Mouse (Mus musculus): ENCODE results near the gene Mark3.
"Not testable (repeated sequence)": the region's sequence is repeated elsewhere in the genome, so short reads cannot be mapped to it uniquely, and the experiment has no call there.

The Mark3 gene

DNA sequence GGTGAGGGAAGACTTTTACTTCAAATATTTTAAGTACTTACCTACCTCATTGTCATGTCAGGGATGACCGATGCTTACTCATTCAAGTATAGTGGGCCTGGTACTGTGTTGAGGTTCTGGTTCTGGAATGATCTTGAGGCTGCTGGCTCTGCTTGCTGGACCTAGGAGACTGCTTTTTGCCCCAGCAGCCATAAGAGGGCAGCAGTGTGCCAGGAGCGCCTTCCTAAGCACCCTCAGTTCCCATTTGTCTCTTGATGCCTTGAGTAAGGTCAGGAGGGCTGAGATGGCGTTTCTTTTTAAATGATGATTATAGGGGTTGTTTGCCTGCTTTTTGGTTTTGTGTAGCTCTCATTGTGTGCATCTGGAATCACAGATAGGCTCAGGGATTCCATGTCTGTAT is 79.1 kb downstream of the Mark3 start:
- DNase-seq = peak; percentile 72

DNA sequence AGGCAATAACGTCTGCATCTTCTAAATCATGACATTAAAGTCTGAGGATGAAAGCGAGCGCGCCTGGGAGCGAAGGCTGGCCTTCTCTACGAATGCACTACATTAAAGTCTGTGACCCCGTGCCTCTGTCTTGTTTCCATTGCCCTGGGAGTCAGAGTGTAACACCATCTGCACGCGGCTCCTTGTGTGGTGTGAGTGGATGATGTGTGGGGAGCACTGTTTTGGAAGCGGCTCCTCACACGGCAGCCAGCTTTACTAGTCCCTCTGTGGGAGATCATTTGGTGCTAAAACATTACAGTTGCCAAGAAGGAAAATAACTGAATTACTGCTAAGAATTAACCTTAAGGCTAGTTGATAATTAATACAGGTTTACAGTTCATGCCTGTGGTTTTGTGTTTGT is 81.4 kb downstream of the Mark3 start:
- DNase-seq = no peak

DNA sequence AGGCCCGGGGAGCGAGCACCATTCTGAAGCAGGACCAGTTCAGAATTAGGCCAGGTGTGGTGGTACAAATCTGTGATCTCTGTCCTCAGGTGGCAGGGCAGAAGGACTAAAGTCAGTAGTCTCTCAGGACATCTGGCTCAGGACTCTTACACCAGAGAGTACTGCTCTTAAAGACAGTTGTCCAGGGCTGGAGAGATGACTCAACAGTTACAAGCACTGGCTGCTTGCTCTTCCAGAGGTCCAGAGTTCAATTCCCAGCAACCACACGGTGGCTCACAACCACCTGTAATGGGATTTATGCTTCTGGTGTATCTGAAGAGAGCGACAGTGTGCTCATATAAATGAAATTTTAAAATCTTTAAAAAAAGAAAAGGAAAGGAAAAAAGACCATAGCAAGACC is 85.0 kb downstream of the Mark3 start:
- no peak for DNase-seq

DNA sequence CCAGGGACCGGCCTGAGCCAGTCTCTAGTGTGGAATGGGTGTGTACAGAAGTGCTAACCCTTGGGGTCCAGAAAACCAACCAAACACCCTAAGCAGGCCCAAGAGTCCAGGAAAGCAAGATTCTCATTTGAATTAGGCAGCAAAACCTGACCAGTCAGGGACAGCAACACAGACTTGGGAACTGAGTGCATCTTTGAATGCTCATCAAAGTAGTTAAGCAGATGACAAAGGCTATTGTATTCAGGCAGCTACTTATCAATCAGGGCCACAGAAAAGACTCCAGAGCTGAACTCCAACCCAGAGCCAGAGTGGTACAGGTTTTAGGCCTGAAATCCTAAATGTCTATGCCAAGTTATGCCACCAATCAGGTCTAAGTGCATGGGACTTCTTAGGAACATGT is 86.3 kb downstream of the Mark3 start:
- no peak for DNase-seq

DNA sequence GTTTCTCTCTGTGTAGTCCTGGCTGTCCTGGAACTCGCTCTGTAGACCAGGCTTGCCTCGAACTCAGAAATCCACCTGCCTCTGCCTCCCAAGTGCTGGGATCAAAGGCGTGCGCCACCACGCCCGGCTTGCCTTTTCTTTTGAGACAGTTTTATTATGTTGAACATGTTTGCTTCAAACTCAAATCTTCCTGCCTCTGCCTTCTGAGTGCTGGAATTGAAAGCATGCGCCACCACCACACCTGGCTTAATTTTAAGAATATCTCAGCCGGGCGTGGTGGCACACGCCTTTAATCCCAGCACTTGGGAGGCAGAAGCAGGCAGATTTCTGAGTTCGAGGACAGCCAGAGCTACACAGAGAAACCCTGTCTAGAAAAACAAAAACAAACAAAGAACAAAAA is 87.2 kb downstream of the Mark3 start:
- not testable (repeated sequence) for DNase-seq

DNA sequence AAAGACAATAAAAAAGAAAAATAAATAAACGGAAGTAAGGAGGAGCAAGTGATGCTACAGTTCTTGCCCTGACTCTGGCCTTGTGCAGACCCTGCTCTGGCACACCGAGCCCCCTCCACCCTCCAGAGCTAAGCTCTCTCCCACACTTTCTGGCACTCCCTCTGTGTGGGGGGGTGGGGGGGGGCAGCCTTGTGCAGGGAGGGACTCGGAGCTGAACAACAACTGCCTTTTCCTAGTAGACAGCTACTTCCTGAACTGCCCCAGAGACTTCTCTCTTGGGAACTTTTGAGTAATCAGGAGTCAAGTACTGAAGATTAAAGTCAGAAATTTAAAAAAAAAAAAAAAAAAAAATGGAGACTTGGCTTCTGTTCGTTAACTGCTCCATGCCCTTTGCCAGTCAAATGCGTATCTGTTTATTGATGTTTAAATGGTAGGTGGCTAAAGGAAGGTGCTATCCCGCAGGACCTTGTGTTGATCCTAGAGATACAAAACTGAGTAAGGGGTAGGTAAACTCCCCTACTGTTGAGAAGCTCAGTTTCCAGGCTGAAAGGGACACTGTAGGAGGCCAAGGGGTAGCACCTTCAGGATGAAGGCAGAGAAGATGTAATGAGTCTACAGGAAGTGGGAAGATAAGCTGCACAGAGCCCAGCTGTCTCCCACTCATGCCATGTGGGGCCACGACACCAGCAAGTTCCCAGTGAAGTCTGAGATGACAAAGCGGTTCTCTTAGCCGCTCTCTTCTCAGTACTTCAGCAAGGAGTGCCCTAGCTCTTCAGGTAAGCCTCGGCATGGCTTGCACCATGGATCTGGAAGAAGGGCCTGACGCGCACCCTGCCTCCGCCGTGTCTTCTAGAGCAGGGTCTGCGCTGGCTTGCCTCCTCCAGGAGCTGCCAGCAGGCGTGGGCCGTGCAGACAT is 89.2 kb downstream of the Mark3 start:
- DNase-seq = no peak

DNA sequence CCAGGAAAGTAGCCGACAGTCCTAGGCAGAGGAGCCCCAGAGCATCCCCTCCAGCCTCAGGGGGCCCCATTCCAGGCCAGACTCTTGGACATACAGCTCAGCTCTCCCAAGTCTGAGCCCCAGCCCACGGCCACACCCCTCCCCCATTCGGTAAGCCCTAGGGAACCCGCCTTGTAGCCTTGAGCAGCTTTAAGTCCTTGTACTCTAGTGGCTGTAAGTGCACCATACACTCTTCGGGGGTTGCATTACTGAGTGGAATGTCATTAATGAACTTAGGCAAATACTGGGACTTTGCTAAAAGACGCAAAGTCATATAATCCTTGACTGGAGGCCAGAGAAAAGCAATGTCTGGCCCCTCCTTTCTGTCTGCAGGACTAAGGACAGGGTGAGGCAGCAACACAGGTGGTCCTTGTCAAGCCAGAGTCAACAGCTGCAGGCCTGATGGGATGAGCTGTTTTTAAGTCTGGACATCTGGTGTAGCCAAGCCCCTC is 89.9 kb downstream of the Mark3 start:
- no peak for DNase-seq

DNA sequence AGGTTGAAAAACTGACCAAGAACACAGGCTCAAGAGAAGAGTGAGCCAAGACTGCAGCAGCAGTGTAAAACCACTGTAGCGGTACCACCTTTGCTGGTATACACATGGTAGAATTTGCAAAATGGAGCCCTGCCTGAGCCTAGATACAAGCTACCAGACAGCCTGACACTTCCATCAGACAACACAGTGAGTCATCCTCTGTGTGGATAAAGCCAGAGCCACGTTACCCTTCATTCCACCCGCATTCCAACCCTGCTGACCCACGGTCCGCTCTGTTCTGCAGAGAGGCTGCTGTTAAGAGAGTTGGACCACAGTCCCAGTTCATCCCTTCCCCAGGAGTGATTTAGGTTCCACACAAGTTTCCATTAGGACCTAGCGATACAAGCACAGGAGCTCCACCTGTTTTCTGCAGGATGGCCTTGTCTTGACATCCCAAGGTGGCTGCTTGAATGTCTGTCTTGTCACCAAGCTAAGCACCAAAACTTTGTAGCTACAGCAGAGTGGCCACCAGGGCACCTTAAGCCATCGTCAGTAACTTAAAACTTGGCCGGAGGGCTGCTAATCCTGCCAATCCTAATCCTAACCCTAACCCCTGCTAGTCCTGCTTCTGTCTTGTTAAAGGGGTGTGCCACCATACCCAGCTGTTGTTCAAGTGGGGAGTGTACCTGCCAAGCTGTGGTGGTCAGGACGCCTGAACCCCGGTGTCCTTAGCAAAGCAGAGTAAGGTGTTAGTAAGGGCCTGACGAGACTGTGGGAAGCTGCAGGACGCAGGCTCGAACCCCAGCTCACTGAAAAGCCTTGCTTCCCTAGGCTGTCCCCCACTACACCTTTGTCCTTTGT is 90.9 kb downstream of the Mark3 start:
- no peak for DNase-seq

DNA sequence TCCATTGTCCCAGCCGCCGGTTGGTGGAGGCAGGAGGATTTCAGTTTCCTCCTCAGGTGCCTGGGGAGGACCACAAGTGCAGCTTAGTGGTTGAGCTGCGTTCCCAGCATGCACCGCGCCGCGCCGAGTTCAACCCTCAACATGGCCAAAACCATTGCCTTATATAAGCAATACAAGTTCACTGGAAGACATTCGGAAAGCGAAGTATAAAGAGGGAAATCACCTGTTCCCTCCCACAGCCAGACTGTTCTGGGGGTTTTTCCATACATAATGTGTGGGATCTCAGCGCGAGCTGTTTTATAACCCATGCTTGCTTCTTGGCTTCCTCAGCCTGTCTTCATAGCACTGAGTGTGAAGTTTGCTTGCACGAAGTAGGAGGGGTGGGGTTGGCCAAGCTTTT is 92.1 kb downstream of the Mark3 start:
- no peak for DNase-seq

DNA sequence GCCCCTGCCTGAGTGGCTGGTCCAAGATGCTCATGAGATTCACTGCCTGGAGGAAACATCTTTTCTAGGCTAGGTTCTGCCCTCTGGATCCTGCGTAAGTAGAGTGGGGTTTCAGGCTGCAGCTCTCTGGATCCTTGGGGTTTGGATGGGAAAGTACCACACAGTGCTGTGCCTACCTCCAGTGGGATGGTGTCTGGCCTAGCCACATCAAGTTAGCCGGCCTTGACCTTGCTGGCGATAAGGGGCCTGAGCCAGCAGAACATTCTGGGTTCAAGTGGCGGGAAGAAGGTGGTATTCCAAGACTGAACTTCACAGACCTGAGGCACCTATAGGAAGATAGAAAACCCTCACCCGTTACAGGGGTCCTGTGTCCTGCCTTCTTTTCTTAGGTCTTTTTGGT is 93.1 kb downstream of the Mark3 start:
- no peak for DNase-seq

DNA sequence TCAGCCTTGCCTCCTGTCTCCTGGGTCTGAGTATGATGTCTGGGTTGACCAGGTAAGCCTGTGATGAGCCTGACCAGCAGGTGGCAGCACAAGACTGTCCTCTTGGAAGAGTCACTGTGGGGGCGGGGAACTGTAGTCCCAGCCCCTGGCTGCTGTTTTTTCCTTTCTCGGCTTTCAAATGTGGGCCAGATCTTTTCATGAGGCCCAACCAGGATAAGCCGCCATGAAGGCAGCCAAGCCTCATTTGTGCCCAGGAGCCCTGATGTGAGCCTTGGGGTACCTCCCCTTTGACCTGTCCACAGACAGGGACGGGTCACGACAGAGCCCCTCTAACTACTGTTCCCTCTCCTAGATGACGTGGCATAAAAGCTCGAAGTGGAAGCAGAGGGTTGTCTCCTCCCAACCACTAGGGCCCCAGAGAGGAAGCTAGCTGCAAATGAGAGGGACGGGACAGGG is 94.2 kb downstream of the Mark3 start:
- peak; percentile 100 for DNase-seq

DNA sequence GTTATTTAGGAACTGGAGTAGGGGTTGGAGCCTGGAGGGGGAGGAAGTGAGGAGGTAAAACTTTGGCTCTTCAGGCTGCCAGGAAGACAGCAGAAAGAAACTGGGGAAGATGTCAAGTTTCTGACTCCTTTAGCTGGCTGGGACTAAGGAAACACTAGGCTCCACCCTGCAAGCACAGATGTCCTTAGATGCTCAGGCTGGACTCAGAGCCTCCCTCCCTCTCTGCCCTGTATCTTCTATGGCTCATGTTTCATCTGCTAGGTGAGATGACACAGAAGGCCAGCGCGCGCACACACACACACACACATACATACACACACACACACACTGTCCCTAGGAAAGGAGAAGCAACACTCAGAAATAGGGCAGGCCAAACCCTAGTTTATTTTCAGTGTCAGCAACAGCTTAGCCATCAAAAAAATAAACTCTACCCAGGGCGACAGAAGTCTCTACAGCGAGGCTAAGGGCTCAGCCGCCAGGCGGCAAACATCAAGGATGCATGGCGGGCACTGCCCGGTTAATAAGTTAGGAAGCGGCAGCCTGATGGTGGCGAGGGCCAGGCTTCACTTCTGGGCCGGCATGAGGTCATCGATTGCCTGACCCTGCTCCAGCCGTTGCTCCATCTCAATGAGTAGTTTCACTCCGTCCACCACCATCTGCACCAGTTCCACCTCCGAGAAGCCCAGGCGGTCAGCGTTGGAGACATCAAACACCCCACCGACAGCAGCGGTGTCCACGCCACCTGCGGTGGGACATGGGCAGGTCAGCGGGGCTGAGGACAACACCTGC is 94.9 kb downstream of the Mark3 start:
- DNase-seq = no peak

DNA sequence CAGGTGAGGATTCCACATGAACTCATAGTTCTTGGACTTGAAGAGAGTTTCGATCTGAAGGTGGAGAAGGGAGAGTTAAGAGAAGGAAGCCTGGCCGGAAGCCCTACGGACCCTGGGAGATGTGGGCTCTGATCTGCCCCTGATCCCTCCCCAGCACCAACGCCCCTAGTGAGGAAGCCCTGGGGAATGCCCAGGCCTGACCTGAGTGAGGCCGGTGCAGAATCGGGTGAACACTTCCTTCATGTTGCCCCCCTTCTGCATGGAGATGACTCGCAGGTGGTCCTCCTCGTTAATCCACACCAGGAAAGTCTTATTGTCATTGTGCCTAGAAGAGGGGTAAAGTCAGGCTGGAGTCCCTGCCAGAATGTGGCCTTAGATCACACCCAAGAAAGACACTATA is 95.6 kb downstream of the Mark3 start:
- no peak for DNase-seq

DNA sequence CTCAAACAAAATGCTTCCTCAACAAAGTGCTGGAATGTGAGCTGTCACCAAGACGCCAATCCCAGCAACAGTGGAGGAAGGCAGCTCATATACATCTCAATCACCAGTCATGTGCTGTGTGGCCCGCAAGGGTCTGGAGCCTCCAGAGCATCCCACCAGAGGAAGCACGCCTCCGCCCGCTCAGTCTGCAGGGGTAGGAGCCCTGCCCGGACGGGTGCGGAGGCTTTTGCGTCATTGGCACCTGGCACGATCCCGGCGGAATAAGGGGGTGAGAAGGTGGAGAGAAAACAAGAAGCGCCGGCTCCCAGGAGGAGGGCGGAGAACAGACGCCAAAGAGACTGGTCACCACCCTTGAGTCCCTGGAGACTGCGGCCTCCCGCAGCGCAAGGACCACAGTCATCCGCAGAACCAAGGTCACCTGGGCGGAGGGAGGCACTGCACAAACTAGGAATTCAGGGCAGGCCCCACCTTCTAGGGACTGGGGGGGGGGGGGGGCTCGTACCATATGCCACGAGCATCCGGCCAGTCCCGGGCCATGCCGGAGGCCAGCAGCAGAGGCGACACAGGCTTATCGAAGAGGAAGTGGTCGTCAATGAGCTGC is 96.1 kb downstream of the Mark3 start:
- DNase-seq = peak; percentile 38

DNA sequence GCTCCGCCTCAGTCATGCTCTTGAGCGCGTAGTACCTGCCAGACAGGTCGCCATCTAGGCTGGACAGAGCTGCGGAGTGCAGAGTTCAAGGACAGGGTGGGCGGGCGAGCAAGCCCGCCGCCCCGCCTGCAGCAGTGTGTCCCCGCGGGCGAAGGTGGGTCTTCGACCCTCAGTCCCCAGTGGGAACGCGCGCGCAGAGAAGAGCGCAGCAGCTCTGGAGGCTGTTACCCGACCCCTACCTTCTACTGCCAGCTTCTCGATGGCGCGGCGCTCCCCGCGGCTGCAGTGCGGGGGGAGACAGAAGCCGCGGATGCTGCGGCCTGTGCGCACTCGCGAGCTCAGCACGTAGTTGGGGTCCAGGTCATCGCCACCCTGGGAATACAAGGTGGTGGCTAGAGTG is 96.7 kb downstream of the Mark3 start:
- peak; percentile 43 for DNase-seq

DNA sequence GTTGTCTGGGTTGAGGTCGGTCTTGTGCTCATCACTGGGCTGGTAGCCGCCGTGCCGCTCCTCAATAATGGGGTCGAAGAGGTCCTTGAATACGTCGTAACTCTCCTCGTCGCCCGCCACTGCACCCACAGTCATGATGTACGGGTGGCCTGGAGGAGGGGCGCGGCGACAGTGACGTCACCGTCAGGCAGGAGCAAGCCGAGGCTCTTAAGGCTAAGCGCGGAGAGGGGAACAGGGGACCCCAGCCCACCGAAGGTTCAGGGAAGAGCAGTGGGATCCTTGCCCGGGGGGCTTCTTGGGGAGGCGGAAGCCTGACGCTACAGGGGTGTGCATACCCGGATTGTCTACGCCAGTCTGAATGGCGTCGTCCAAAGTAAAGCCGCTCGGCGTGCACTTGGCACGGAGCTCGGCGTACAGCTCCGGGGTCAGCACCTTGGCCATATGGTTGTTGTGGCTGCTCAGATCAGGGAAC is 97.1 kb downstream of the Mark3 start:
- peak; percentile 82 for DNase-seq

DNA sequence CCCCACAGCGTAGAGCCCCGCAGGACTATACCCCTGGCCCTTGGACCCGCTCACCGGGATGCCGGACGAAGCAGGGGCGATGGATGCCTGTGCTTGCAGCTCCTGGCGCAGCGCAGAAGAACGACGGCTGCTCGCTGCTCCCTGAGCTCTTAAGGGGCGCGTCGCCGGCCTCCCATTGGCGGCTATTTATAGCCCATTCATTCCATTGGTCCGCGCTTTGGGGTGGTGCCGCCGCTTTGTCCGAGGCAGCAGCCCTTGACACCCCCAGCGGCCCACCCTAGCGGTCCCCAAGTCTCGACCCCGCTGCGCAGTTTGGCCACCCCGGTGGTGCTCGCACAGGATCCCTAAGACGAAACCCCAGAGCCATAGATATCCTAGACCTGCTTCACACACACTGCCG is 97.9 kb downstream of the Mark3 start, which contains the start of gene Ckb:
Gene Ckb (minus strand): TSS at position 163 of the 400 bp plus-strand sequence.
- DNase-seq = peak; percentile 92

DNA sequence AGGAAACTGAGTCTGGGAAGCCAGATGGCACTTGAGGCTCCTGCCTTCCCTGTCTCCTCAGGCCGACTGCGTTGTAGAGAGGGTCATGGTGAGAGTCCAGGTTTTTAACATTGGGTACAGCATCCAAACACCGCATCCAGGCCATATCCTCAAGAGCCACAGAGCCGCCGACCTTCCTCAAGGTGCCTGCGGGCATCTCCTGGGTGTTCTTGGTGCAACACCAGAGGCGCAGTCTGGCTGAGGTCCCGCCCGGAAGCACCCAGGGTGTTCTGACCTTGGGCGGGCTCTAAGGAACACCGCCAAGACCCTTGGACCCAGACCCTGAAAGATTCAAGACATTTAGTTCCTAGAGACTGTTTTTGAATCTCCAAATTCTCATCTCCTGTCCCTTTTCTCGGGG is 98.3 kb downstream of the Mark3 start:
- peak; percentile 51 for DNase-seq

DNA sequence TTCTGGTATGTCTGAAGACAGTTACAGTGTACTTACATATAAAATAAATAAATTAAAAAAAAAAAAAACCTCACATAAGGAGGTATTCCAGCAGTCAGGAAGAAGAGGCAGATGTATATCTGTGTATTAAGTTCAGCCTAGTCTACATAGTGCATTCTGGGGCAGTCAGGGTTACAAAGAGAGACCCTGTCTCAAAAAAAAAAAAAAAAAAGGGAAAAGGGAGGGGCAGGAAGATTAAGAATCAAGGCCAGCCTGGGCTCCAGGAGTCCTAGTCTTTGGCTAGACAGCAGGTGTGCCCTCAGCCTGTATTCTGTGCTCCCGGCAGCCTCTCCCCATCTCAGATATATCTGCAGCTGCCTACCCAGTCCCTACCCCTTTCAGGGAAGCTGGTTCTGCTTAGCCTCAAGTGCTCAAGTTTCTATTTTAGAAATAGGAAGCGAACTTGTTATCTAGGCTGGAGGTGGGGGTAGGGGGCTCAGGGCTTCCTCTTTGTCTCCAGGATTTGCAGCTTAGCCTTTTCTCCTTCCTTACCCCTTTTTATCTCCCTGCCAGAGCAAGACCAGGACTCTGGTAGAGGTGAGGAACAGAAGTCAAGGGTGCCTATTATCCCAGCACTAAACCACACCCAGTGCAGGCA is 100.6 kb downstream of the Mark3 start:
- DNase-seq = no peak

DNA sequence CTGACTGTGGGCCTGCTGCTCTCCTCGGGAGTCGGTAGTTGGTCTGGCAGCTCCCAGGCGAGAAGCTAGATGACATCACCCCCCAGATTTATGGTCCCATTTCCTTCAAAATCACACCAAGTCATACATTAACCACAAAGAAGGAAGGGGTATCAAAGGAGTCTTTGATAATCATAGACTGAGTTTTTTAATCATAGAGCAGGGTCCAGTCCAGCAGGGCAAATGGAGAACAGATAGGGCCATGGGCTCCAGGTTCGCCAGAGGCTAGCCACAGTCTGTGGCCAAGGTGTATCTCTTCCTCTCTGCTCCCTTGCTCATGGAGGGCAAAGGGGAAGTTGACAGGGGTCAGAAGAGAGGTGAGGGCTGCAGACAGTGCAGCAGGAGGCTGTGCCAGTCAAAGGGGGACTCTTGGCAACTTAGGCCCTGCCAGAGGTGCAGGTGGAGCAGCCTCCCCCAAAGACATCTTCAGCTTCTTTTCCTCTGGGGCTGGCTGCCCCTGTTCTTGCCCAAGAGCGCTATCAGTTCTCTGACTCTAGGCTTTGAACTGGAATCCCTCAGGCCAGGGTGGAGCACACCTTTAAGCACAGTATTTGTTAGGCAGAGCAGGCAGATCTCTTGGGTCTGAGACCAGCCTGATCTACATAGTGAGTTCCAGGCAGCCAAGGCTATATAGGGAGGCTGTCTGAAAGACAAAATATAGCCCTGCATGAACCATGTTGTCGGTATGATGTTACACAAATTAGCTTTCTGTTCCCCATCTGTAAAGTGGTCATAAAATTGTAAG is 101.7 kb downstream of the Mark3 start:
- no peak for DNase-seq

DNA sequence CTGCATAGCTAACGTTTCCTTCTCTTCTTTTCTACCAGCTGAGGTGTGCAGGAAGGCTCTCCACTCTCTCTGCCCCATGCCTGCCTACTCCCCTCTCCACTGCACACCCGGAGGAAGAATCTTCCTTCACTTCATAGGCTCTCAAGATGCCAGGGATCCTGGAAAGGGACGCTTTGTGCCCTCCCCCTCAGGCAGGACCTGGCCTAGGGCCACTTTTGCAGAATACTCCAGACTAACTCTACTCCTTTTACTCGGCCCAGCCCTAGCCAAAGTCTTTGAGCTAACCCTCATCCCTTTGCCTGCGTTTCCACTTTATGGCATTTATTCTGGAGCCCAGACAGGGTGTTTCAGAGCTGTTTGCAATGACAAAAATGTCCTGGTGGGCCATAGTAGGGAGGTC is 103.1 kb downstream of the Mark3 start:
- DNase-seq = no peak

Measured in right cerebral cortex, postnatal 4 days (tissue).